Mouse (Mus musculus): ENCODE measurements around the gene Hint1. TPM values are rescaled to one million over a fixed set of nuclear protein-coding genes. Genes with fewer than 3 reads are reported as not detected.

The Hint1 gene
- total RNA-seq, 2 experiments from 2014 or later, result 264 to 281 TPM

DNA sequence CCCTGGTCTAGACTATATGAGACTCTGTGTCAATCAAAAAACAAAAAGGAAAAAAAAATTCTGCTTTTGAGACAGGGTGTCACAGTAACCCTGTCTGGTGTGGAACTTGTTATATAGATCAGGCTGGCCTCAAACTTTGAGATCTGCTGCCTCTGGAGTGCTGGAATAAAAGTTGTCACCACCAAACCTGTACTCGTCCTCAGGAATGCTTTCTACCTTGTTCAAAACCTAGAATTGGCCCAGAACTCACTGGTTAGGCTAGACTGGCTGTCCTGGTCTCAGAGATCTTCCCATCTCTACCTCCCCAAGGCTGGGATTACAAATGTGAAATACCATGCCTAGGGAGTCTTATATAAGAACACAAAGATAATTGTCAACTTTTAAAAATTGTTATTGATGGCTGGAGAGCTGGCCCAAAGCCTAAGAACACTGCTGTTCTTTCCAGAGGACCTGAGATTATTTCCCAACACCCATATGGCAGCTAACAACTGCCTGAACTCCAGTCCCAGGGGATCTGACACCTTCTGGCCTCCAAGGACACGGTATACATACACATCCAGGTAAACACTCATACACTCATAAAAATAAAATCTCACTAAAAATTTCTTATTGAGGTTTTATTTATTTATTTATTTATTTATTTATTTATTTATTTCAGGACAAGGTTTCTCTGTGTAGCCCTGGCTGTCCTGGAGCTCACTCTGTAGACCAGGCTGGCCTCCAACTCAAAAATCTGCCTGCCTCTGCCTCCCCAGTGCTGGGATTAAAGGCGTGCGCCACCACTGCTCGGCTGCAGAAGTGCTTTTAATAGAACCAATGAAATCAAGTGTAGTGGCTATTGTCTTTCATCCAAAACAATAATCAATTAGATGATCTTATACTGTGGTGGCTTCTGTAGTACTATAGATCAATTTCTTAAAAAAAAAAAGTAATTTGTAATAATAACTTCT, 4.4 kb upstream of the Hint1 start:
- no peak for DNase-seq

DNA sequence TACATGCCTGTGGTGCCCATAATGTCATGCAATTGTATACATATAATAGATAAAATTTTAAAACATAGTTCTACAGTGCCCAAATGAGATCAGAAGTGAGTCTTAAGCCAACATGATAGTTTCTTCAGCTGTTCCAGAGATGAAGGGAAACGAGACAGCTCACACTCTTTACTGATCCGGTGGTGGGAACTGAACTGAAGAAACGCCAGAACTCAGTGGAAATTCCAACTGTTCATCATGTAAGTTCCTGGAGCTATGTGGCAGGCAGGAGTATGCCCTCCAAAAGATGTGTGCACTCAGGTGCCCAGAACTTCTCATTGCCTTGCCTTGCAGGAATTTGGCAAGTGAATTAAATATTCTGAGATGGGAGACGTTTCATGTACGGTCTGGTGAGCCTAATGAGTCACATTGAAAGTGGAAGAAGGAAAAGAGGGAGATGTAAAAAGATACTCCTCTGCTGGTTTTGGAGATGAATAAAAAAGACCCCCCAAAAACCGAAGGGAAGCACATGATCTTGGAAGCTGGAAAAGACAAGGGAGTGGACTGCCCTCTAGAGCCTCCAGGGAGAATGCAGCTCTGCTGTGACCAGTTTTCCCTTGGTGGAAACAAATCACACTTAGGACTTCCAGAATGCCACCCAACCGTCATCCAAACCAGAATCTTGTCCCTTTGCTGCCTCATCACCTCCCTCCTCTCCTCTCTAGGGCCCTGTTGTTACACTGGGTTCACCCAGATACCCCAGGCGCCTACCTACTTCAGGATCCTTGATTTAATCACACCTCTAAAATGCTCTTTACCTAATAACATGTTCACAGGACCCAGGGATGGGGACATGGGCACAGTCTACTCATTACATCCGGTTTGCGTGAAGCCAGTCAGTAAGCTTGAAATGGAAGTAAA, 3.3 kb upstream of the Hint1 start:
- DNase-seq, result peak; percentile 47 to 52

DNA sequence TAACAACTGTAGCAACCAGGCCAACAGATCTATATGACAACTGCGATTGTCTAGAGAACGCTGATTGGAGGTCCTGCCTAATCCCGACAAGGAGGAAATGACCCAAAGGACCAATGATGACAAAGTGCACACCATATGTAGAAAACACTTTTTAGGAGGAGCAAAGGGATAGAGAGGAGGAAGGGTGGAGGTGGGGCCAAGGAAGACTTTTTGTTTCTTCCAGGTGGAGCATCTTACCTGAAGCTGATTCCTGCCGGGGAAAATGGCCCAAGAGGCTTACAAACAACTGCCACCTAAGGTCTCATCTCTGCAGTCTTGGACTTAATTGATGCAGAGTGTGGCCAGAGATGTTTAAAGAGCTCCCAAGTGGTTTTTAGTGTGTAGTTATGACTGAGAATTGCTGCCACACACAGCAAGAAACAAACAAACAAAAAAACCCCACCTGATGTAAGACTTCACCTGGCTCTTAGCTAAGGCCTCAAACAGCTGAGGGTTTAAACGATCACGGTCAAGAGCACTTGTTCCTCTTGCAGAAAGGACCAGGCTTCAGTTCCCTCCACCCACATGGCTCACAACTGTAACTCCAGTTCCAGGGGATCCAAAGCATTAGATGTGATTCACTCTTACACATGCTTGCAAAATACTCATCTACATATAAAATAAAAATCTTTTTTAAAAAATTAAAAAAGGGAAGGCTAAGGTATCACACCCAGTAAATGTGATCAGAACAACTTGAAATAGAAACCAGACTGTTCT, 675 bp upstream of the Hint1 start:
- no peak for DNase-seq

DNA sequence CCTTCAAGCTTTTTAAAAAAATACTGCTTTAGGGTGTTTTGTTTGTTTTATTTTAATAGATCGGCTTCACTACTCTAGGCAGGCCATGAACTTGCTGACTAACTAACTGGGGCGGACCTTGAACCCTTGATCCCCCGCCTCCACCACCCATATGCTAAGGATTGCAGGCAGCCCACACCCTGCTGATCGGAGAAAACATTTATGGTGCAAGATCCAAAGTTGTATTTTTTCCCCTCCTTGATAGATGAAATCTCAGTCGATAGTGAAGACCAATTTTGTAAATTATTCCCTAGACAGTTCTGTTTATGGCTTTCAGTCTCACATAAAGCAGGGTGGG, 834 bp downstream of the Hint1 start:
- DNase-seq, result no peak

GRCm38 (mm10) chr11:54867903-54868434, 1.8 kb downstream of the Hint1 start:
- no peak for DNase-seq

DNA sequence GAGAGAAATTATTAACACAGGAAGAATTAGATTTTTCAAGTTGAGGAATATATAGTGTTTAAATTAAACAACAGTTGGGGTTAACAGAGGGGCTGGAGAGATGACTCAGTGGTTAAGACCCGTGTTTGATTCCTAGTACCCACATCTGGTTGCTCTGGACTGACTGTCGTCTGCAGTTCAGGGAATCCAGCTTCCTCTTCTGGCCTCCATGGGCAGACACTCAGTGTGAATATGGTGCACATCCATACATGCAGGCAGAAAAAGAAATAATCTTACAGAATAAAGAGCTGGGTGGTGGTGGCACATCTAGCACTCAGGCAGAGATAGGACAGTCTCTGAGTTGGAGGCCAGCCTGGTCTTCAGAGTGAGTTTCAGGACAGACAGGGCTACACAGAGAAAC, 2.3 kb downstream of the Hint1 start:
- DNase-seq, result no peak

- no peak for DNase-seq
Measured at GRCm38 (mm10) chr11:54869318-54869717, 3.1 kb downstream of the Hint1 start.

- no peak for DNase-seq
Measured at GRCm38 (mm10) chr11:54871831-54872537, 5.8 kb downstream of the Hint1 start.

DNA sequence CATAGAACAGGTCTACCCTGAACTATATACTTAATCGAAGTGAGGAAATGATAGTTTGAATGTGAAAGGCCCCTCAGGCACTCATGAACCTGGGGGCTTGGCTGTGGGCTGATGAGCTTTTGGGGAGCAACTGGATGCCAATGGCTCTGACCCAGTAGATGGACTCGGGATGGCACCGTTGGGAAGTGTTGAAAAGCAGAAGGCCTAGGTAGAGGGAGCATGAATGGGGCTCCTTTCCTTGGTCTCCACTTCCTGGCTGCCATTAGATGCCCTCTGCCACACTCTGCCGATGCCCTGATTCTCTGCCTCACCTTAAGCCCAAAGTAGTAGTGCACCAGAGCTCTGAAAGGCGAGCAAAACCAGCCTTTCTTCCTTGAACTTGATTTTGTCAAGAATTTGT, 9.8 kb downstream of the Hint1 start:
- no peak for DNase-seq

DNA sequence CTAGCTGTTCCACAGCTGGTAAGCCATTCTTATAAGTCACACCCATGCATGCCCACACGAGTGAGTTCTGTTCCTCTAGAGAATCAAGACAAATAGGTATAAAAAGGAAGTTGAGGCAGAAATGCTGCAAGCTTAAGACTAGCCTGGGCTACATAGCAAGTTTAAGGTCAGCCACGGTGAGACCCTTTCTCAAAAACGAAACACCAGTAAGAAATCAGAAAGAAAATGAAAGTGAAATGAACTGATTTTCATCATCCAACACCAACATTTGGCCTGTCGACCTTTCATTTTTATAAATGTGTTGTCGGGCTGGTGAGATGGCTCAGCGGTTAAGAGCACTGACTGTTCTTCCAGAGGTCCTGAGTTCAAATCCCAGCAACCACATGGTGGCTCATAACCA, 12.7 kb downstream of the Hint1 start:
- no peak for DNase-seq

DNA sequence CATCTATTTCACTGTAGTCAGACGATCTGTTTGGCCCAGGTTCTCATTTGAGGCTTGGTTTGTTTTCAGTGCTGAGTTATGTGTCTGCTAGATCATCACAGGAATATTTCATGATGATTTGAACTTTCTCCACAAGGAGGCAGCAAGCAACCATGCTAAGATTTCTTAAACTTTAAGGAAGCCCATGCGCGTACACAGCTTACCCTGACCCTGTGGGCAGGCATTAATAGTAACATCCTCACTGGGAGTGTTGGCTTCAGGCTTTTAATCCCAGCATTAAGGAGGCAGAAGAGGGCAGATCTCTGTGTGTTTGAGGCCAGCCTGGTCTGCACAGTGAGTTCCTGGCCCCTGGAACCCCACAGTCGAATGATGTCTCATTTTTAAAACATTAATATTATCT, 13.3 kb downstream of the Hint1 start:
- DNase-seq, result no peak

DNA sequence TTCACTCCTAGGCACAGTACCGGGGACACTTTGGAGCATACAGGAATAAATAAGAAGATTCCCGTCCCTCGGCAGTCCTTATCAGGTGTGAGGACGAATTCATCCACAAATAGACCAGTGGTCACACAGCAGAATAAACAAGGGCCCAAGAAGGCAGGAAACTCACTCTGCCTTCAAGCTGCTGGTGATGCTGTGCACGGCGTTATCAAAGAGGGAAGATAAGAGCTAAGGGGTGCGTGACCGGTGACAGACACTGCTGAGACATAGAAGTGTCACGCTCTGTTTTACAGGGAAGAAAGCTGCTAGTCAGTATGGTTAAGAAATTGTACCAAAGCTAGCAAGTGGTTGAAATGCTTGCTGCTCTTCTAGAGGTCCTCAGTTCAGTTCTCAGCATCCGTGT, 13.7 kb downstream of the Hint1 start:
- no peak for DNase-seq

DNA sequence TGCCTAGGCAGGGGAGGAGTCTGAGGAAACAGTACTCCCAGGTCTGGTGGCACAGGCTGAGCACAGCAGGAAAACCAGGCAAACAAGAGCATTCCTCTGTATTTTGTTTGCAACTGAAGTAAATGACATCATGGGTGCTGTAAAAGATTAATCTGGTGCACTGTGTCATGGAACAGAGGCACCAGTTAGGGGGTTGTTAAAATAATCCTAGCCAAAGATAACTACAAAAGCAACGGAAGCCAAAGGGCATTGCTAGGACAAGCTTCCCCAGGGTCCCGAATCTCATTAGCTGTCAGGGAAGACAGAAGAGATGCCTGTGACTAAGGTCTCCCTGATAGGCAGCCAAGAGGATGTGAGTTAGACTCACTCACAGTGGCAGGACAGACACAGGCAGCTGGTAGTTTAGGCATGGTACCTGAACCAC, 14.9 kb downstream of the Hint1 start:
- DNase-seq, result no peak

DNA sequence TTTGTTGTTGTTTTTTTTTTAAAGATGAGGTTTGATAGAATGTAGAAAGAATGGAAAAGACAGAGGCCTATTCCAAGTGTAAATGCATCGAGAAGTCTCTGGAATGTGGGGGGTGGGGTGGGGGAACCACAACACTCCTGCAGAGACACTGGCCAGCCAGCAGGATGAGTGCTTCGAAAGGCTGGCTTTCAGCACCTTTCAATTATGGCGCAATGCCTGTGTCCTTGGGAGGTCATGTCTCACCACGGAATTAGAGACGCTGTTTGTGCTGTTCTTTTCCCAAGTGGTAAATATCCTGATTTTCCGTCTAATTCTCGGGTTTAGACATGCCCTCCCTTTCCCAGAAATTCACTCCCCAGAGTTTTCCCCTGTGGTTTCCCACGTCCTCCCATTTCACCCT, 16.5 kb downstream of the Hint1 start:
- no peak for DNase-seq

- no peak for DNase-seq
Measured at GRCm38 (mm10) chr11:54884197-54884828, 18.1 kb downstream of the Hint1 start.

- no peak for DNase-seq
Measured at GRCm38 (mm10) chr11:54884937-54885336, 18.8 kb downstream of the Hint1 start.

- DNase-seq, result no peak
Measured at GRCm38 (mm10) chr11:54885406-54885805, 19.2 kb downstream of the Hint1 start.

DNA sequence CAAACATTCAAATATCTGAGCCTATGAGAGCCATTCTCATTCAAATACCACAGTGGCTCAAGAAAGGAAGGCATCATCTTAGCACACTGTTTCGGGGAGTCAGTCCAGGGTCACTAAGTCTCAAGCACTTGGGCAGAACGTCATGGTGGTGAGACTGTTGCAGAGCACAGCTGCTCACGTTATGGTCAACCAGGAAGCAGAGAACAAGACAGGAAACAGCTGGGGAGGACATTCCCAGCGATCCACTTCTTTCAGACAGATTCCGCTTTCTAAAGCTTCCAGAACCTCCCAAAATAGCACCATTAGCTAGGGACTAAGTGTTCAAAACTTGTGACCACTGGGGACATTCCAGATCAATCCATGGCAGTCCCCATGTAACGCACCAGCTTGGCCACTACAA, 21.7 kb downstream of the Hint1 start:
- DNase-seq, result no peak

DNA sequence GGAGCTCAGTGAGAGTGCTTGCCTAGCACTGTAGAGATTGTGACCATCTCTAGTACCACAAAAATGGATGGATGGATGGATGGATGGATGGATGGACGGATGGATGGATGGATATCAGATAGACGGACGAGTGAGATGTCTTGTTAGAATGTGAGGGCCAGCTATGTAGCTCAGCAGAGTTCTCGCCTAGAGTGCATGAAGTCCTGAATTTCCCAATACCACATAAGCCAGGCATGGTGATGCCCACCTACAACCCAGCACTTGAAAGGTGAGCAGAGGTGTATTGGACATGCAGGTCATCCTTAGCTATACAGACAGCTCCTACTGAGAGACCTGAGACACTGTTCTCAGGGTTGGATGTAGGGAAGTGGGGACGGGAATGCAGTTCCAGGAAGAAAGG, 25.2 kb downstream of the Hint1 start:
- DNase-seq, result no peak

DNA sequence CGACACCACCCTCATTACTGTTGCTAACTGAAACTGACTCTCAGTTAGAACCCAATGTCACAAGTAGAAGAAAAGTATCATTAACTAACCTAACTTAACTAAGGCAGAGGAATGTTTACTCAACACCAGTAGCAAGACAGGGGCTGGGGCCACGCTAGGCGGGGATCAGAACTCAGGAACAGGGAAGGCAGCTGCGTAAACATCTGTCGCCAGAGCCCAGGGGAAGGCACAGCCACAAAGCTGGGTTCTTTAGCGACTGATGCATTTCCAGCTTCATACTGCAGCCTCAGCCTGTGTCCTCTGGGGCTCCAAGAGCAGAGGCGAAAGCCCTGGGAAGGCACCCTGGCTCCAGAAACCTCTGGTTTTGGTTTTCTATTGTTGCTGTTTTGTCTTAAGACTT, 25.9 kb downstream of the Hint1 start:
- no peak for DNase-seq

DNA sequence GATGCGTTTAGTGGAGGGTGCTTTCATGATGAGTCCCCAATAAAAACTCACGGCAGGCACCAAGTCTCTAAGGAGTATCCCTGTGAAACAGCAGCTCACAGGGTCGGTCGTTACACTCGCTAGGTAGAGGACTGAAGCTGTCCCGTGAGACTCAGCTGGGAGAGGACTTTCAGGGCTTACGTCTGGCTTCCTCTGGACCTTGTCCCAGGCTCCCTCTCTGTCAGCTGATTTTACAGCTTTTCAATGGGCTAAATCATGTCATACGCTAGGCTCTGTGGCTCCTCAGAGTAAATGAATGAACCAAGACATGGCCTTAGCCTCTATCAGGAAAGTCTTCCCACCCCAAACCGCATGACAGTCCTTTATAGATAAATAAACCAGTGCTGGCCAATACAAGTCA, 28.4 kb downstream of the Hint1 start:
- no peak for DNase-seq
